ENCODE assay signal across 12 mouse cellular contexts in genomic region chr1:135435823-135436222, GRCm38 (mm10). TPM values are rescaled to one million over a fixed set of nuclear protein-coding genes. Genes with fewer than 3 reads are reported as not detected.
DNase-seq lines count a peak whose midpoint lies in the region; ATAC-seq and TF ChIP-seq lines count a peak whose summit lies in the region.
"Had no signal": no experiment of that assay in that cellular context is flagged by ENCODE, and none has a peak within 500 bp of the region (broad histone marks: within the 10 kb centered on the region; RNA-seq: fewer than 3 reads in every experiment).

No protein-coding gene starts in this region.

- intact Hi-C loops in heart, postnatal 14 days (cut with DNase I), result no loop called here

- 0 out of 2 replicates have a peak, but pooled peaks have one; percentile 51 for ATAC-seq in limb, embryonic 14.5 days (ENCODE audit: low FRiP score, low read depth)
- no peak for ATAC-seq in hindbrain, embryonic 16.5 days
- ATAC-seq: activated CD4-positive, CD25-positive, alpha-beta regulatory T cell, adult 4 months had no signal

- no peak overlapping the region for H3K9ac ChIP-seq in limb, embryonic 14.5 days (ENCODE audit: low read depth, low read length, severe bottlenecking)
- H3K9ac ChIP-seq in hindbrain, embryonic 16.5 days (ENCODE audit: low read depth, low read length), result no peak overlapping the region
- H3K9ac ChIP-seq: neural tube, embryonic 13.5 days had no signal

- no peaks in the 10 kb centered on the region for H3K27me3 ChIP-seq in limb, embryonic 14.5 days (ENCODE audit: control insufficient read depth, insufficient read depth, low read length)
- no peaks in the 10 kb centered on the region for H3K27me3 ChIP-seq in limb, embryonic 10.5 days (ENCODE audit: low read depth, poor library complexity, severe bottlenecking)
- no peaks in the 10 kb centered on the region for H3K27me3 ChIP-seq in hindbrain, embryonic 16.5 days (replicated peaks; ENCODE audit: control insufficient read depth, insufficient read depth, low read length)
- H3K27me3 ChIP-seq: neural tube, embryonic 13.5 days had no signal

- H3K4me3 ChIP-seq in limb, embryonic 14.5 days (replicated peaks; ENCODE audit: low read length), result no peak overlapping the region
- H3K4me3 ChIP-seq in limb, embryonic 10.5 days, result no peak overlapping the region
- no peak overlapping the region for H3K4me3 ChIP-seq in hindbrain, embryonic 16.5 days (ENCODE audit: low read length)
- H3K4me3 ChIP-seq: hindbrain, embryonic 10.5 days; neural tube, embryonic 13.5 days had no signal

- H3K9me3 ChIP-seq in limb, embryonic 14.5 days (ENCODE audit: control insufficient read depth, low read length), result no peaks in the 10 kb centered on the region
- H3K9me3 ChIP-seq in limb, embryonic 10.5 days (replicated peaks), result no peaks in the 10 kb centered on the region
- no peaks in the 10 kb centered on the region for H3K9me3 ChIP-seq in hindbrain, embryonic 16.5 days (ENCODE audit: control insufficient read depth, low read length)
- H3K9me3 ChIP-seq: hindbrain, embryonic 10.5 days; neural tube, embryonic 13.5 days had no signal

- peaks cover 21% of the 10 kb centered on the region for H3K36me3 ChIP-seq in limb, embryonic 14.5 days (ENCODE audit: control insufficient read depth, insufficient read depth, low read length)
- peaks cover 31% of the 10 kb centered on the region for H3K36me3 ChIP-seq in limb, embryonic 10.5 days
- H3K36me3 ChIP-seq in hindbrain, embryonic 16.5 days (ENCODE audit: control insufficient read depth, insufficient read depth, low read length), result peaks cover 14% of the 10 kb centered on the region

- 8% methylated on average over 2 of the region's 2 CpGs for WGBS in limb, embryonic 14.5 days
- WGBS in limb, embryonic 10.5 days, result 40% methylated on average over 2 of the region's 2 CpGs
- WGBS in hindbrain, embryonic 16.5 days, result 48% methylated on average over 2 of the region's 2 CpGs

- H3K4me2 ChIP-seq in limb, embryonic 14.5 days (replicated peaks; ENCODE audit: low read depth, low read length, severe bottlenecking), result no peak overlapping the region
- H3K4me2 ChIP-seq in hindbrain, embryonic 16.5 days (ENCODE audit: low read length), result no peak overlapping the region
- H3K4me2 ChIP-seq: neural tube, embryonic 13.5 days had no signal

- H3K27ac ChIP-seq in limb, embryonic 14.5 days (replicated peaks; ENCODE audit: low read depth, low read length), result no peak overlapping the region
- no peak overlapping the region for H3K27ac ChIP-seq in limb, embryonic 10.5 days
- no peak overlapping the region for H3K27ac ChIP-seq in hindbrain, embryonic 16.5 days (ENCODE audit: low read depth, low read length)
- H3K27ac ChIP-seq: hindbrain, embryonic 10.5 days; neural tube, embryonic 13.5 days had no signal

- no peak for DNase-seq in limb, embryonic 14.5 days (ENCODE audit: low spot score)
- no peak for DNase-seq in limb, embryonic 10.5 days (ENCODE audit: low spot score)
- DNase-seq in brain, embryonic 18.5 days (ENCODE audit: low read depth, low spot score), result peak; percentile 4
- DNase-seq in gastrocnemius, postnatal 10 days, result peak; percentile 34
- peak; percentile 27 to 62 for DNase-seq in heart, postnatal 14 days
- no peak for DNase-seq in layer of hippocampus, adult 8-10 months (ENCODE audit: low spot score in 2 of 2)
- DNase-seq: lung, adult 2 months; midbrain, embryonic 14.5 days had no signal

- TF ChIP-seq POLR2A in limb, embryonic 14.5 days (IDR thresholded peaks at IDR 0.05; ENCODE audit: borderline replicate concordance, extremely low read depth, insufficient read depth, insufficient read length), result no peak

- peaks cover 13% of the 10 kb centered on the region for H3K4me1 ChIP-seq in limb, embryonic 14.5 days (ENCODE audit: control insufficient read depth, insufficient read depth, low read length)
- peaks cover 28% of the 10 kb centered on the region for H3K4me1 ChIP-seq in limb, embryonic 10.5 days
- peaks cover 5% of the 10 kb centered on the region for H3K4me1 ChIP-seq in hindbrain, embryonic 16.5 days (ENCODE audit: control insufficient read depth, insufficient read depth, low read depth, low read length)

RNA-seq across cellular contexts. Expression of gene Ipo9, which starts 5.5 kb away (rescaled TPM):
- 145 and 208 TPM in 2 replicates for polyA plus RNA-seq in limb, embryonic 14.5 days (2012; rRNA removed)
- polyA plus RNA-seq in limb, embryonic 14.5 days (2014; fragmentation: Nextera tagmentation; extraction: Ambion mirVana), result 116 and 142 TPM in 2 replicates
- 195 and 209 TPM in 2 replicates for polyA plus RNA-seq in limb, embryonic 10.5 days (2016; fragmentation: Nextera tagmentation; extraction: Ambion mirVana)
- total RNA-seq in gastrocnemius, postnatal 10 days (2021), result 10 to 100 TPM; 50.9 to 61.4 TPM
- total RNA-seq in heart, postnatal 14 days (2021), result 10 to 100 TPM; 43.5 to 47.6 TPM
- polyA plus RNA-seq in hindbrain, embryonic 16.5 days (2015; fragmentation: Nextera tagmentation; extraction: Ambion mirVana), result 102 and 109 TPM in 2 replicates
- total RNA-seq in layer of hippocampus, adult 8-10 months (2022), result 100 to 1,000 TPM; 129 to 175 (median 174) TPM

Comparison
In these comparisons a context has a peak if more than half of its experiments do, and no peak if none do; other contexts are left out.
1. DNase-seq: peak in brain, embryonic 18.5 days (single experiment), gastrocnemius, postnatal 10 days (single experiment) and heart, postnatal 14 days (2 of 2); none in limb, embryonic 14.5 days (single experiment), limb, embryonic 10.5 days (single experiment) and layer of hippocampus, adult 8-10 months (0 of 2).